Mouse (Mus musculus) E14TG2a.4 (cell line): Measurements from ENCODE around the gene Thap4.

ENCODE experiments used
- CTCF ChIP-seq: conservative IDR thresholded peaks from 2 replicates; pipeline ENCODE4 v1.5.1; 2014; ENCODE audit warnings: low read length
- NANOG ChIP-seq: IDR thresholded peaks from 2 replicates; pipeline ENCODE4 v1.6.1; 2014; ENCODE audit warnings: borderline replicate concordance, low read length, mixed read lengths
- POU5F1 ChIP-seq: IDR thresholded peaks from 2 replicates; pipeline ENCODE4 v1.6.1; 2014; ENCODE audit warnings: low read length, borderline replicate concordance

- no peak for TF ChIP-seq CTCF
- no peak for TF ChIP-seq NANOG
- no peak for TF ChIP-seq POU5F1
Measured at GRCm38 (mm10) chr1:93794526-93794925, 39.9 kb upstream of the Thap4 start.
